Mouse (Mus musculus): ENCODE measurements around the gene Lingo1. TPM values are rescaled to one million over a fixed set of nuclear protein-coding genes. Genes with fewer than 3 reads are reported as not detected.

Gene Lingo1
- total RNA-seq, 4 experiments from 2014 or later = 1.2 to 2.3 (median 1.8) TPM

DNA sequence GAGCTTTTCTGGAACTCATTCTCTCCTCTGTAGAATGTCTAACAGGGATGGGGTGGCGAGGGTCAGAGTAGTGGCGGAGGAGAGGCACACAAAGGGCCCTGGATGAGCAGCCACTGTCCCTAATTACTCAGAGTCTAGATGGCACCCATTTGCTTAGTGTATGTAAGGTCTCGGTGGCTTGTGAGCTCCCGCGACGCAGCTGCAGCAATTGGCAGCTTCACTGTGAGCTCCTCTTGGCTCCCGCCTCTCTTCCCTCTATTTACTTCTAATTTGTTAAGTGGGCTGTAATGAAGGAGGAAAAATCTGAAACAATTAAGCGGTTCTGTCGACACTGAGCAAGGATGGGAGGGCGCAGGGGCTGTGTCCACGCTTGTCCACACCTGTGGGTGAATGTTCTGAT is 195.6 kb downstream of the Lingo1 start:
- no peak for DNase-seq

DNA sequence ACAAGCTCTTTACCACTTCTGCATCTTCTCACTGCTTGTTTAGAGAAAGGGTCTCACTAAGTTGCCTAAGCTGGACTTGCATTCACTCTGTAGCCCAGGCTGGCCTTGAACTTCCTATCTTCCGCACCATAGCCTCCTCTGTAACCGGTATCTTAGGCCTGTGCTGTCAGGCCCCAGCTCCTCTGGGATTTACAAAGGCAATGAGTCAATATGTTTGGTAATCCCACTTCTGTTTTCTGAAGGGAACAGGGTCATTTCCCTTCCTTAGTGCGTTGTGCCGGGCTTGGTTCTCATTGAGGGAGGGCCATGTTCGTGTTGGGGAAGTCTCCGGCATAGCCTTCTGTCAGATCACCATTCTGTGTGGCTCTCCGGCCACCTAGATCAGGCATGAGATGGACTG is 203.6 kb downstream of the Lingo1 start:
- no peak for DNase-seq

DNA sequence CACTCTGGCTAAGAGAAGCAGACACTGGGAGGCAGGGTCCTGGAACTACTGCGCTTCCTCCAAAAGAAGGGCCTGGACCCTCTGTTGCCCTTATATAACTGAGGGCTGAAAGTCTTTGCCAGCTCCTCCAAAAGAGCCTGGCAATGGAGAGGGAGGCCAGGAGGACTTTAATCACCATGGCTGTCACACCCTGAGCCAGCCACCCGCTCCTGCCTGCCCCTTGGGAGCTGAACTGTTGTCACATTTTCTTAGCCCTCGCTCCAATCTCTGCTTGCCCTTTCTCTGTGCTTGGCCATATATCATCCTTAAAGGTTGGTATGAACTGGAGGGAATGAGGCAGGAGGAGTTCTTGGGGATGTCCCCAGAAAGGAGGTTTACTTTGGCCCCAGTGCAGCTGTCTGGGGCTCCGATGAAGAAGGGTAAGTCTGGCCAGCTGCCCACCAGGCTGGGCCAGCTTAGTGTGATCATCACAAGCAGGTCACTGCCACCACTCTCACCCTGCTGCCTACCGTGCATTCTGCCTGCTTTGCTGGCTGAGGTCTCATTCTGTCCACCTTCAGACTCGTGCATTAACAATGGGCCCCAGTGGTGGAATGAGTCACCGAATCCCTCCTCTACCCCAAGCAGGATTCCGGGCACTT is 204.9 kb downstream of the Lingo1 start:
- DNase-seq = no peak

DNA sequence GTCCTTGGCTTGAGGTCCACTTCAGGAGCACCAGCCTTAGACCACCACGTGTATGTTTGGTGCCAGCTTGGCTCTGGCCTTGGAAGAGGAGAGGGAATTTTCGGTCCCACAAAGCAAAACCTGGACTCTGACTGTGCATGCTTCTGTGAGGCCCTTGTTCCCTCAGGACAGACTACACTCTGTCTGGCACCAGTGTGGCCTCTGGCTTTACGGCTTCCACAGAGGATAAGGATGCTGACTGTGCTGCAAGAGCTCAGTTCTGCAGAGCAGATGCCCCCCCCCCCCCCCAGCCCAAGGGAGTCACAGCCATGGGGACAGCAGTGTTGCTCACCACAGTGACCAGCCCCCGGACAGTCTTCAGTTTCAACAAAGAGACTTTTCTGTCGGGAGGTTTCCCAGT is 206.5 kb downstream of the Lingo1 start:
- no peak for DNase-seq

DNA sequence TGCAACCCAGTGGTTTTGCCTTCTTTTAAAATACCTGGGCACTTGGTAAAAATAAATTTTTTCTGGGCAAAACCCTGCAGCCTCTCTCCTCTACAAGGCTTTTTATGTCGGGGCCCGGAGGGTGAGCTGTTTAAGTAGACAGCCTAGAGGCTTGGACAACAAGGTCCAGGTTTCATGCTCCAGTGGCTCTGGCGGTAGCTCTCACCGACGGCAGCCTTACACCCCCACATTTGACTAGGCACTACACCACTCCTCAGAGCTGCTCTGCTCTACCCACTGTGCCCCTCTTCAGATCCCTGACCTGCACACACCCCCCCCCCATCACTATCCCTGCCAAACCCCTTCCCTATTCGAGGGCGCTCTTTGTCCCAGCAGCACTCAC is 212.2 kb downstream of the Lingo1 start:
- no peak for DNase-seq

DNA sequence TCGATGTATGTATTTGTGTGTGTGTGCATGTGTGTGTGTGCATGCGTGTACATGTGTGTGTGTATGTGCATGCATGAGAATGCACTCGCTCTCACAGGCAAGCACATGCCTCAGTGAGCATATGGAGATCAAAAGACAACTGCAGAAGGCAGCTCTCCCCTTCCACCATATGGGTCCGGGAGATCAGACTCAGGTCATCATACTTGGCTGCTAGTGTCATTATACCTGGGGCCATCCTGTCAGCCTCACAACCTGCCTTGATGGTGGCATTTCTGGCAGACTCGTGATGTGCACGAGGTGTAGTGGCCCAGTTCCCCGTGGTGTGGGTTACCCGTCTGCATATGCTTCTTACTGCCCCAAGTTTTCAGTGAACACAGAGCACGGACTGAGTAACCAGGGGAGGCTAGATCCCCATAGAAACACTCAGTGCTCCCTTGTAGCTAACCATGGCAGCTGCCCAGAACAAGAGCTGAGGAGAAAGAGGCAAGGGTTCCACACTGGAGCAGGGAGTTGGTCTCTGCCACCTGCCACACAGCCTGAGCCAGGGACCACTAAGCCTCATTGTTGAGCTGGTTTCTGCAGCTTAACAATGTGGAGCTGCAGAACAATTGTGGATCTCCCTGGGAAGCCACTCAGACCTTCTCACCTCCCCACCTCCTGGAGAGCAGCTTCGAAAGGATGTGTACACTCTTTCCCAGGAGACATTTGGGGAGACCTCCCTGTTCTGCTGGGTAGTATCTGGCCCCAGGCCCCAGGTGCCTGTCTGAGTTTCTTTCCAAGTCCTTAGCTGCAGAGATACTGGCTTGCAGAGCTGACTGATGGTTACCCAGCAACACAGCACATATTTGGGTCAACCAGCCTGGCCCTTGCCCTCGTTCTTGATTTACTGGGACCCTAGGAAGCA is 212.9 kb downstream of the Lingo1 start:
- DNase-seq = no peak

DNA sequence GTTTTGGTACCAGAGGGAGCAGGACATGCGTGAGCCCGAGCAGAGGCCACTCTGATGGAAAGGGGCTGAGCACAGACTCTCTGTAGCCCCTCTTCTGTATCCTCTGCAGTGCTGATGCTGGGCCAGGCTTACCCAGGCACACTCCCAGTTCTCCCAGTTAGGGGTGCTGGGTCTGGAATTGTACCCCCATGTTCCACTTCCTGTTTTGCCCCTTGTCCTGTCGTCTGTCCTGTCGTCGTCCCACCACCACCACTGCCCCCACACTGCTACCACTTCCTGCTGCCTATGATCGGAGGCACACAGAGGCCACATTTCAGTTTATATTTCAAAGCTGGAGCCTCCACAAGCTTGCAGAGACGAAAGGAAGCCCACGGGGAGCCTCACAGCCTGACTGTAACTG is 213.6 kb downstream of the Lingo1 start:
- no peak for DNase-seq

DNA sequence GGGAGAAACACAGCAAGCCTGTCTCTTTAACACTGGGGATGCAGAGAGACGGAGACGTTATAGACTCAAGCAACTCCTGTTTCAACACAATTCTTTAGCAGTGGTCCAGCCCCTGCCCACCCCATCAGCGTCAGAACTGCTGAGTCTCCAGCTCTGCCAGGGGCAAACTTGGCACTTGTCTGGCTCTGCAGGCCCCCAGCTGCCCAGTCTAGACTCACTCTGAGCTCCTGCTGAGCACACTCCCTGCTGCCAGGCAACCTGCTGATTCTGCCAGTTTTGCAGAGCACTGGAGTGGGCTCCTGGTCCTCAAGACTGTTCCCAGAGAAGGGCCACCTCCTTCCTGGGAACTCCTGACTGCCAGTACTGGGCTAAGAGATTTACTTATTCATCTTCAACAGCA is 214.6 kb downstream of the Lingo1 start:
- DNase-seq = no peak

DNA sequence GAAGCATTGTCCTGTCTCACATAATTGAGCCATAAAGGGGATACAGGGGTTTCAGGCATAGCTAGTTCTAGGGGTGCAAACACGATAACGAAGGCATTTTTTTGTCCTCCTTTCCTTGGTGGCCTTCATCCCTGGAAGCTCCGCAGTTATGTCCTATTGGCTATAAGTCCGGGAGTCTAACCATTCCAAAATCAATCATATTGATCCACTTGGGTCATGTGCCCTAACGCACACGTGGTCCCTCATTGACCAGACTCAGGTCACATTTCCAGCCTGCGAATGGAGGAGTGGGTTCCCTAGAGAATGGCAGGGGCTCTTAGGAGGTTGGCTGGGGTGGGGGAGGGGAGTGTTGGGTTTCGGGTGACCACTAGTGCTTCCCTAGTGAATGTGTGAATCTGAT is 215.3 kb downstream of the Lingo1 start:
- DNase-seq = no peak

DNA sequence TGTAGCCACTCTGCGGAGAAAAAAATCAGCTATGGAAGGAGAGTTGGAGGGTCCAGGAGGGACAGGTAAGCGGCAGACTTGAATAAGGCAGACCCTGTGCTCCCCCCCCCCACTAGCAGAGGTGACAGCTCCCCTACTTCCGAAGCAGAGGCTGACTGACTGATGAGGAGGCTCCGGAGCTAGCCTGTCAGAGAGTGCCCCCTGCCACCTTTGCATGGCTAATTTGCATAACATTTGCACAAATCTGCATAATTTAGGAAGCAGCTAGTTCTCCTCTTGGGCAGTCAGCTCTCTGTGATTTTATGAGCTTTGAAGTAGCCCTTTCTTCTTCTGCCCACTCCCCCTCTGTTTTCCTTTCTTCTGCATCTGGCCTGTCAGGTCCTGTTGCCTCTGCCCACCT is 216.2 kb downstream of the Lingo1 start:
- DNase-seq = no peak

DNA sequence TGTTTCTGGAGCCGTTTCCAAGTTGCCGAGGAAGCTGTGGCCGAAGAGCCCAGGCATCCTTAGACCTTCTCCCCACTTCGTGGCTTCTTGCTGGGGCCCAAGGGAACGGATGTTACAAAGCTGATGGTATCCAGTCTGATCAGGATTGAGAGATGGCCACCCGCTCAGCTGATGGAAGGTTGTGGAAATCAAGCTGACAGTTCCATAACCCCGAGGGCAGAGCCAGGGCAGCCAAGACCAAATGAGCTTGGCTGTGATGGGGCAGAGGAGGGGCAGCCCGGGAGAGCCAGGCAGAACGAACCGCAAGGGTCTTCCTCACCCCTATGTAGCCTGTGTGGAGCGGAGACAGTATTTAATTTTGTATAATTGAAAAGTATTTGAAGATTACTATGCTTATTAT is 218.9 kb downstream of the Lingo1 start:
- DNase-seq = no peak

DNA sequence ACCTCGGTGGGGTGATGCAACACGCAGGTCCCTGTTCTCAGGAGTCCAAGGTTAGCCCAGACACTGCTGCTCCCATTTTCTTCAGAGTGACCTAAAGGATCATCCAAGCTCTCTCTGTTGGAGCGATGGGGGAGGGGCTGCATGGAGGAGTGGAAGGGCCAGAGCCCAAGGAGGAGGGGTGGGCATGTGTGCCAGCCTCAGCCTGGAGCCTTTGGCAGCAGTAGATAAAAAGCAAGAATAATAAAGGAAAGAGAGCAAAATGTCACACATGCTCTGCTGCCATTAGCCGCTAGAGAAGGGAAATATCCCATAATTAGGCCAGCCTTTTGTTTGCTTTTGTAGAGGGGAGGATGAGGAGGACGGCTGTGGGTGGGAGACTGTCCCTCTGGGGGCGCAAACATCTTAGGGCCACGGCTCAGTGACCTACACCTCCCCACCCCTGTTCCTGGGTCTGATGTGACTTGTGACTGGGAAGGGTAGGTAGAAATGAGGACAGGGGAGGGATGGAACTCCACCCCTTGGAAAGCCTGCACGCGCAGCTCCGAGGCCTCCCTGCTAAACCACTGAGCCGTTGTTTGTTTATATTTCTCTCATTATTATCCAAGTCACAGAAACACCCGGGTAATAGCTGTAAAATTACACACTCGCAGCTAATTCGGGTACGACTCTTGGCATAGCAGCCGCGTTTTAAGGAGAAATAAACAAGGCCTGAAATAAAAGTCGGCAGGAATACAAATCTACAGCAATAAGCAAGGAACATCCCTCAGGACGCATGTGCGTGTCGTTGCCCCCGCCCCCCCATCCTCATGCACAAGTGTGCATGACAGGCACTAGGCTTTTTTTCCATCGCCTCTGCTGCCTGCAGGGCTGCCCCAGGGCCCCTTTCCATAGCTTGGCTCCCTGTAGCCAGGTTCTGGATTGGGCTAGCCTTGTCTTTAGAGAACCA is 223.5 kb downstream of the Lingo1 start:
- DNase-seq = no peak

Other genes starting within 250 kb of the Lingo1 start
- gene Odf3l1, start 68.2 kb upstream of the Lingo1 start, total RNA-seq (2022) = 1 to 10 TPM in 1 of 4 experiments, under 1 TPM in 2, not detected in 1; 0.29 to 1.5 (median 0.40) TPM
- gene Cspg4, start 68.6 kb upstream of the Lingo1 start, total RNA-seq (2022) = 10 to 100 TPM in 1 of 4 experiments, 1 to 10 TPM in 3; 6.4 to 15.0 (median 8.1) TPM
- 10 to 100 TPM; 31.4 to 52.0 (median 39.9) TPM for gene Snx33, start 131.9 kb upstream of the Lingo1 start, total RNA-seq (2022)
- 100 to 1,000 TPM; 102 to 128 (median 114) TPM for gene Imp3, start 141.0 kb upstream of the Lingo1 start, total RNA-seq (2022)
- 10 to 100 TPM; 16.2 to 20.6 (median 17.2) TPM for gene Snupn, start 154.4 kb upstream of the Lingo1 start, total RNA-seq (2022)
- gene Ptpn9, start 198.5 kb upstream of the Lingo1 start, total RNA-seq (2022) = 10 to 100 TPM; 54.2 to 57.3 (median 56.7) TPM